Mouse (Mus musculus): ENCODE measurements around the gene Amer3. TPM values are rescaled to one million over a fixed set of nuclear protein-coding genes. Genes with fewer than 3 reads are reported as not detected.

The Amer3 gene
- not detected for polyA plus RNA-seq (2017; shearing (Covaris generic))

DNA sequence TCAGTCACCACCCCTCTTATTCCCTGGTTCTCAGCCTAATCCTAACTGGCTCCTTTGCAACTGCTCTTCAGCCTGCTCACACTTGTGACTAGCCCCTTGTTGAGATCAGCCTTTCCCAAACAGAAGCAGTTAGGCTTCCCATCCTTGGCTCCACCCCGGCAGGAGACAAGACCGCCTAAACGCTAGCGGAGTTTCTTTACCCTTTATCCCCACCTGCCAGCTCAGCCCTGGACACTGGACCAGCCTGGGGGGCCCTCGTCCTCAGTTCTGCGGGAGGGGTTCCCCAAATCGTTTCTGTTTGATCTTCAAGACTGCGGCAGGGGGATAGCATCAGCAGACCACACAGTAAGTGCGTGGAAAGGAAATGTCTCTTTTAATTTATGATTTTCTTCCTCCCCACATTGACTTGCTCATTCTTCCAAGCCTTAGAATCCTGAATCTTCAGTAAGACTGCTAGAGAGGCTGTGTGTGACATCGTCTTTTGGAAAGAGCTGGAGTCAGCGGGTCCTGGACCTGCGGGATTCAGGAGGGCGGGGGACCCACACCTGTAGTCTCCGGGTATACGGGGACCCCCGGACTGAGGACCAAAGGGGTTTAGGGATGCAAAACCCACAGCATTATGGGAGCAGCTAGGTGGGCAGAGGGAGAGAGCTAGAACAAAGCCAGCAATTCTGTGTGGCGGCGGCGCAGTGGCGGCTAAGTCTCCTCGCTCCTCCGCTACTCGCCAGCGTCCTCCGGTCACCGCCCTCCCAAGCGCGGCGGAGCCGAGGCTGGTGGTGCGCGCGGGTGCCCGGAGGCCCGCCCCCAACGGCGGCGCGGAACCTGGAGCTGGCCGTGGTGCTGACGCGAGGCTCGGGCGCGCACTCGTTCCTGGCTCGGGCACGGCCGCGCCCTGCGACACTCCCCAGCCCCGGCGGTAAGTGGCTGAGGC, at the start of gene Amer3:
Gene Amer3, plus strand, starts transcription at position 807 of the 931 bp plus-strand sequence.

GRCm38 (mm10) chr1:34535043-34535698, 44.3 kb upstream of the Amer3 start, which contains the start of gene Cfc1:
Cfc1 (plus strand) TSS chr1:34535648.

DNA sequence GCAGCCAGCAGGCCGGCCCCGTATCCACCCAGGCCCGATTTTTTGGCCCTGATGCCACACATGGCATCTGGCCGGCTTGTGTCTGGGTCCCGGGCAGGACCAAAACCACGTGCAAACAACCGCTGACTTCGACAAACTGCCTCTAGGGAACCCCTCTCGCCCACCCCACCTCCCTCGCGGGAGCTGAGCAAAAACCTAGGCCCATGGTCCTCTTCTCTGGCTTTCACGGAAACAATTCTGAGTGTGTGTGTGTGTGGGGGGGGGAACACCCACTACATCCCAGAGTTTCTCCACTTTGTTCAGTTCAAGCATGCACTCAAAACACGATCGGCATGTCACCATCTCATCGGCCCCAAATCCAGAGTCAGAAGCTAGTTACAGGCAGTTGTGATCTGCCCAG, 18.6 kb upstream of the Amer3 start, which contains the start of gene Prss40:
Gene Prss40, minus strand, starts transcription at position 101 of the 400 bp plus-strand sequence.

Other genes with a start within 250 kb of the Amer3 start
- gene Ccdc115, start 140.0 kb upstream of the Amer3 start, polyA plus RNA-seq (2017; shearing (Covaris generic)), result 30.7 TPM
- 129 TPM for gene Imp4, start 139.8 kb upstream of the Amer3 start, polyA plus RNA-seq (2017; shearing (Covaris generic))
- gene Ptpn18, start 119.9 kb upstream of the Amer3 start, polyA plus RNA-seq (2017; shearing (Covaris generic)), result 194 TPM
- not detected for gene Prss39, start 81.2 kb upstream of the Amer3 start, polyA plus RNA-seq (2017; shearing (Covaris generic))
- gene Cfc1, start 44.0 kb upstream of the Amer3 start, polyA plus RNA-seq (2017; shearing (Covaris generic)), result not detected
- gene Prss40, start 18.7 kb upstream of the Amer3 start, polyA plus RNA-seq (2017; shearing (Covaris generic)), result not detected

Data from effector memory CD4-positive, alpha-beta T cell, adult 5 months (primary cell).